Mouse (Mus musculus) G1E (cell line): Measurements from ENCODE around the gene Rsu1.
"Not testable (repeated sequence)": the region's sequence is repeated elsewhere in the genome, so short reads cannot be mapped to it uniquely, and the experiment has no call there.

Source experiments
- CTCF ChIP-seq: IDR thresholded peaks from 2 replicates; pipeline ENCODE4 v1.5.1; 2012; ENCODE audit warnings: low read depth, low read length, inconsistent platforms, mixed read lengths
- GATA1 ChIP-seq: IDR thresholded peaks from 2 replicates; pipeline ENCODE4 v1.6.1; 2012; ENCODE audit warnings: borderline replicate concordance, low read length, inconsistent platforms, mixed read lengths
- GATA2 ChIP-seq: IDR thresholded peaks from 2 replicates; pipeline ENCODE4 v1.6.1; 2012; ENCODE audit warnings: low read depth, low read length, inconsistent platforms, borderline replicate concordance
- POLR2AphosphoS5 ChIP-seq: IDR thresholded peaks from 2 replicates; pipeline ENCODE4 v1.6.1; 2012; ENCODE audit warnings: low read depth, low read length, inconsistent platforms; ENCODE audit not compliant: insufficient replicate concordance

GRCm38 (mm10) chr2:13181899-13182298 lies 89.3 kb downstream of the Rsu1 start:
- TF ChIP-seq GATA1, CTCF, GATA2, POLR2AphosphoS5: not testable (repeated sequence)
